Mouse (Mus musculus) CH12.LX (cell line): ENCODE results near the gene Frmd4a. TPM values are rescaled to one million over a fixed set of nuclear protein-coding genes. Genes with fewer than 3 reads are reported as not detected.

Experiments used
- DNase-seq: peaks from one replicate; pipeline ENCODE4 v3.0.0-alpha.2; 2013; ENCODE audit errors: extremely low read depth
- H3K27ac ChIP-seq: 2 replicates; pipeline ENCODE4 v1.5.1; 2012; ENCODE audit warnings: low read depth, mild to moderate bottlenecking, control low read depth, moderate library complexity; ENCODE audit not compliant: insufficient read depth
- H3K27me3 ChIP-seq: replicated peaks from 2 replicates; pipeline ENCODE3; 2012; ENCODE audit warnings: inconsistent platforms
- H3K36me3 ChIP-seq, 2 experiments: replicated peaks in 1 of 2; 2 replicates each; pipeline versions ENCODE3 to v1.6.1; 2012; ENCODE audit warnings: inconsistent platforms in 1 of 2, low read length in 1 of 2, mild to moderate bottlenecking in 1 of 2, mixed read lengths in 1 of 2, moderate library complexity in 1 of 2; ENCODE audit not compliant: control insufficient read depth in 1 of 2, insufficient read depth in 1 of 2
- H3K4me1 ChIP-seq, 2 experiments: 2 replicates each; pipeline ENCODE4 v1.6.1; 2012; ENCODE audit warnings: inconsistent platforms in 1 of 2, moderate library complexity in 1 of 2; ENCODE audit not compliant: insufficient read depth in 2 of 2, control insufficient read depth in 1 of 2
- H3K4me2 ChIP-seq: 2 replicates; pipeline ENCODE4 v1.6.1; 2012; ENCODE audit warnings: low read depth, mild to moderate bottlenecking, control low read depth; ENCODE audit not compliant: poor library complexity, insufficient read depth, severe bottlenecking
- H3K4me3 ChIP-seq, 3 experiments: fragments of 150-350 bp in 1 of 3; sonication (generic) in 1 of 3; replicated peaks in 1 of 3; 2 replicates each; pipeline versions ENCODE3 to v1.5.1; 2011 to 2012; ENCODE audit warnings: low read depth in 2 of 3, low read length in 2 of 3, mild to moderate bottlenecking in 2 of 3, moderate library complexity in 2 of 3, control low read depth in 1 of 3, improper control_type of control experiment in 1 of 3, inconsistent platforms in 1 of 3, mixed read lengths in 1 of 3; ENCODE audit not compliant: poor library complexity in 1 of 3
- H3K79me2 ChIP-seq: replicated peaks from 2 replicates; pipeline ENCODE4 v1.6.1; 2012; ENCODE audit warnings: mild to moderate bottlenecking, moderate library complexity; ENCODE audit not compliant: control insufficient read depth, poor library complexity, insufficient read depth, severe bottlenecking; ENCODE audit errors: extremely low read depth
- H3K9ac ChIP-seq: 2 replicates; pipeline ENCODE4 v1.6.1; 2012; ENCODE audit warnings: low read depth, mild to moderate bottlenecking, control low read depth, moderate library complexity; ENCODE audit not compliant: insufficient read depth
- H3K9me3 ChIP-seq: replicated peaks from 2 replicates; pipeline ENCODE3; 2012; ENCODE audit warnings: low read length, inconsistent platforms, mixed read lengths
- CHD1 ChIP-seq: IDR thresholded peaks from 2 replicates; pipeline ENCODE4 v1.6.1; 2012; ENCODE audit warnings: low read depth, low read length, improper control_type of control experiment, inconsistent platforms
- CTCF ChIP-seq, 2 experiments: IDR thresholded peaks in 1 of 2; conservative IDR thresholded peaks in 1 of 2; 2 replicates each; pipeline ENCODE4 v1.5.1; 2011 to 2012; ENCODE audit warnings: low read depth in 2 of 2, low read length in 2 of 2, improper control_type of control experiment in 1 of 2, inconsistent platforms in 1 of 2, mild to moderate bottlenecking in 1 of 2, moderate library complexity in 1 of 2
- EP300 ChIP-seq: IDR thresholded peaks from 2 replicates; pipeline ENCODE4 v1.6.1; 2011; ENCODE audit warnings: low read length, improper control_type of control experiment
- ETS1 ChIP-seq: conservative IDR thresholded peaks from 2 replicates; pipeline ENCODE4 v1.6.1; 2012; ENCODE audit warnings: low read depth, mild to moderate bottlenecking, inconsistent platforms, low read length, improper control_type of control experiment, moderate library complexity
- GABPA ChIP-seq: IDR thresholded peaks from 2 replicates; pipeline ENCODE4 v1.6.1; 2012; ENCODE audit warnings: low read depth, low read length, improper control_type of control experiment, inconsistent platforms; ENCODE audit not compliant: insufficient replicate concordance
- HCFC1 ChIP-seq: IDR thresholded peaks from 2 replicates; pipeline ENCODE4 v1.6.1; 2012; ENCODE audit warnings: low read depth, mild to moderate bottlenecking, inconsistent platforms, low read length, improper control_type of control experiment
- KAT2A ChIP-seq: IDR thresholded peaks from 2 replicates; pipeline ENCODE4 v1.6.1; 2012; ENCODE audit warnings: low read length, improper control_type of control experiment, inconsistent platforms; ENCODE audit not compliant: insufficient replicate concordance
- MAFK ChIP-seq: IDR thresholded peaks from 2 replicates; pipeline ENCODE4 v1.6.1; 2011; ENCODE audit warnings: low read length, improper control_type of control experiment; ENCODE audit not compliant: insufficient replicate concordance
- MAX ChIP-seq: IDR thresholded peaks from 2 replicates; pipeline ENCODE4 v1.6.1; 2011; ENCODE audit warnings: low read length, improper control_type of control experiment
- MXI1 ChIP-seq: IDR thresholded peaks from 2 replicates; pipeline ENCODE4 v1.6.1; 2011; ENCODE audit warnings: mild to moderate bottlenecking, low read depth, low read length, improper control_type of control experiment
- MYC ChIP-seq: IDR thresholded peaks from 2 replicates; pipeline ENCODE4 v1.6.1; 2011; ENCODE audit warnings: low read depth, mild to moderate bottlenecking, improper control_type of control experiment, low read length
- NELFE ChIP-seq: IDR thresholded peaks from 2 replicates; pipeline ENCODE4 v1.6.1; 2011; ENCODE audit warnings: low read depth, low read length, improper control_type of control experiment
- PAX5 ChIP-seq: IDR thresholded peaks from 2 replicates; pipeline ENCODE4 v1.6.1; 2012; ENCODE audit warnings: low read length, inconsistent platforms, mixed read lengths
- POLR2AphosphoS2 ChIP-seq: IDR thresholded peaks from 2 replicates; pipeline ENCODE4 v1.6.1; 2011; ENCODE audit warnings: low read depth, low read length, improper control_type of control experiment
- RAD21 ChIP-seq: IDR thresholded peaks from 2 replicates; pipeline ENCODE4 v1.6.1; 2011; ENCODE audit warnings: low read depth, mild to moderate bottlenecking, low read length, improper control_type of control experiment, moderate library complexity
- RCOR1 ChIP-seq: conservative IDR thresholded peaks from 2 replicates; pipeline ENCODE4 v1.6.1; 2012; ENCODE audit warnings: low read depth, mild to moderate bottlenecking, inconsistent platforms, low read length, improper control_type of control experiment
- SIN3A ChIP-seq: IDR thresholded peaks from 2 replicates; pipeline ENCODE4 v1.6.1; 2012; ENCODE audit warnings: low read length, improper control_type of control experiment, inconsistent platforms
- UBTF ChIP-seq: IDR thresholded peaks from 2 replicates; pipeline ENCODE4 v1.6.1; 2012; ENCODE audit warnings: low read depth, mild to moderate bottlenecking, inconsistent platforms, low read length, improper control_type of control experiment, moderate library complexity
- USF1 ChIP-seq: IDR thresholded peaks from 2 replicates; pipeline ENCODE4 v1.6.1; 2014; ENCODE audit warnings: low read depth, mild to moderate bottlenecking, inconsistent platforms, low read length, improper control_type of control experiment
- USF2 ChIP-seq: conservative IDR thresholded peaks from 2 replicates; pipeline ENCODE4 v1.6.1; 2011; ENCODE audit warnings: low read depth, low read length, improper control_type of control experiment
- ZC3H11A ChIP-seq: IDR thresholded peaks from 2 replicates; pipeline ENCODE4 v1.6.1; 2012; ENCODE audit warnings: low read depth, mild to moderate bottlenecking, inconsistent platforms, low read length, improper control_type of control experiment
- ZKSCAN1 ChIP-seq: IDR thresholded peaks from 2 replicates; pipeline ENCODE4 v1.6.1; 2012; ENCODE audit warnings: low read depth, inconsistent platforms, low read length, improper control_type of control experiment, borderline replicate concordance
- ZMIZ1 ChIP-seq: IDR thresholded peaks from 2 replicates; pipeline ENCODE4 v1.6.1; 2012; ENCODE audit warnings: low read depth, mild to moderate bottlenecking, inconsistent platforms, low read length, improper control_type of control experiment
- ZNF384 ChIP-seq: IDR thresholded peaks from 2 replicates; pipeline ENCODE4 v1.6.1; 2012; ENCODE audit warnings: low read depth, low read length, improper control_type of control experiment, inconsistent platforms
- dilution Hi-C: fragments of 300-500 bp; cut with MboI; formaldehyde crosslinking; loops from 2 replicates; pipeline ENCODE4 v1.14.3; 2020; ENCODE audit warnings: low sequenced_read_pairs; ENCODE audit not compliant: extremely low pct_unique_long_range_greater_than_20kb, extremely low pct_ligation_motif_present
- in situ Hi-C: fragments of 300-500 bp; cut with MboI; formaldehyde crosslinking; loops from 3 replicates; pipeline ENCODE4 v1.14.3; 2019; ENCODE audit warnings: low sequenced_read_pairs, low pct_ligation_motif_present, low pct_unique_long_range_greater_than_20kb, mixed read lengths
- polyA plus RNA-seq: library from polyadenylated mRNA; unstranded; fragments of >175 nt; gene quantifications from 2 replicates; pipeline ENCODE4 v1.2.1, GENCODE M21; 2012; ENCODE audit warnings: low read depth; ENCODE audit not compliant: insufficient read length
- total RNA-seq, 2 experiments: library from RNA; depleted of rRNA; stranded (reverse); fragments of 300-350 nt in 1 of 2; fragments of >200 nt in 1 of 2; gene quantifications; 2 replicates each; pipeline ENCODE4 v1.2.3; 2012 to 2014

Gene Frmd4a
- total and polyA plus RNA-seq, 3 experiments = 0.13 to 2.0 (median 0.32) TPM

- Histone ChIP-seq H3K9me3 (no peaks in the 10 kb centered on the region), H3K9ac (no peak overlapping the region), H3K27me3 (no peaks in the 10 kb centered on the region)
- DNase-seq = no peak
- dilution Hi-C loops = no loop called here
- TF ChIP-seq USF1 = no peak
- TF ChIP-seq ZMIZ1 = no peak
- TF ChIP-seq GABPA = no peak
- TF ChIP-seq ZC3H11A = no peak
- no peak for TF ChIP-seq HCFC1
- no peak for TF ChIP-seq UBTF
- no peak for TF ChIP-seq MAX
- no peak for TF ChIP-seq ZNF384
- no peak for TF ChIP-seq MXI1
- no peak for TF ChIP-seq PAX5
- TF ChIP-seq, all 38 proteins: peak for 0
- H3K36me3 ChIP-seq = no peaks in the 10 kb centered on the region
- H3K79me2 ChIP-seq = no peaks in the 10 kb centered on the region
- H3K4me3 ChIP-seq = no peak overlapping the region
- H3K4me1 ChIP-seq = peaks cover 0 to 10% of the 10 kb centered on the region in 2 experiments; a peak in 2 of 4 replicates
- no peak overlapping the region for H3K4me2 ChIP-seq
- H3K27ac ChIP-seq = no peak overlapping the region
- in situ Hi-C loops = no loop called here
These were observed 511.8 kb downstream of the Frmd4a start for GRCm38 (mm10) chr2:4529254-4529729.

- no peak overlapping the region for H3K4me3 ChIP-seq
- dilution Hi-C loops = no loop called here
- no peaks in the 10 kb centered on the region for H3K9me3 ChIP-seq
- TF ChIP-seq CHD1 (no peak), RAD21 (no peak), SIN3A (no peak), ETS1 (no peak), KAT2A (no peak), ZC3H11A (no peak), CTCF (conservative IDR thresholded peaks at IDR 0.05 in 1 of 2, IDR thresholded peaks at IDR 0.05 in 1 of 2; ENCODE audit: low read depth in 2 of 2, low read length in 2 of 2) (no peak), ZNF384 (no peak), NELFE (no peak), RCOR1 (no peak), MAFK (no peak), POLR2AphosphoS2 (no peak), EP300 (no peak), ZKSCAN1 (no peak), ZMIZ1 (no peak), USF2 (no peak), MYC (no peak)
- no peaks in the 10 kb centered on the region for H3K27me3 ChIP-seq
- H3K27ac ChIP-seq = no peak overlapping the region
- in situ Hi-C loops = no loop called here
- peaks cover 0 to 10% of the 10 kb centered on the region in 2 experiments; a peak in 2 of 4 replicates for H3K4me1 ChIP-seq
- no peaks in the 10 kb centered on the region for H3K79me2 ChIP-seq
- DNase-seq = no peak
- H3K4me2 ChIP-seq = no peak overlapping the region
- no peak overlapping the region for H3K9ac ChIP-seq
- no peaks in the 10 kb centered on the region for H3K36me3 ChIP-seq
These were observed 514.1 kb downstream of the Frmd4a start for GRCm38 (mm10) chr2:4531533-4532197.
